Mouse (Mus musculus) embryonic facial prominence, embryonic 14.5 days (tissue): ENCODE data around the gene Asap3. TPM values are rescaled to one million over a fixed set of nuclear protein-coding genes. Genes with fewer than 3 reads are reported as not detected.

ENCODE experiments used
- polyA plus RNA-seq: library from polyadenylated mRNA; unstranded; fragments of >200 nt; fragmentation: Nextera tagmentation; extraction: Ambion mirVana; gene quantifications from 2 replicates; pipeline ENCODE4 v1.2.1, GENCODE M21; 2014

The Asap3 gene
- polyA plus RNA-seq, 1 experiment from 2014 or later = 8.1 TPM

Other genes starting within 250 kb of the Asap3 start
- 50.5 and 56.1 TPM in 2 replicates for gene Gale, start 242.6 kb upstream of the Asap3 start, polyA plus RNA-seq
- 87.6 and 97.8 TPM in 2 replicates for gene Lypla2, start 233.7 kb upstream of the Asap3 start, polyA plus RNA-seq
- 48.3 and 51.4 TPM in 2 replicates for gene Pithd1, start 219.1 kb upstream of the Asap3 start, polyA plus RNA-seq
- gene Eloa, start 184.6 kb upstream of the Asap3 start, polyA plus RNA-seq = 47.2 and 48.0 TPM in 2 replicates
- gene Rpl11, start 152.9 kb upstream of the Asap3 start, polyA plus RNA-seq = 528 and 551 TPM in 2 replicates
- 404 and 407 TPM in 2 replicates for gene Id3, start 62.9 kb upstream of the Asap3 start, polyA plus RNA-seq
- gene E2f2, start 34.0 kb upstream of the Asap3 start, polyA plus RNA-seq = 7.9 and 10.1 TPM in 2 replicates
- gene Tcea3, start 41.4 kb downstream of the Asap3 start, polyA plus RNA-seq = 25.4 and 27.2 TPM in 2 replicates
- 24.2 and 27.3 TPM in 2 replicates for gene Zfp46, start 78.3 kb downstream of the Asap3 start, polyA plus RNA-seq
- 126 and 157 TPM in 2 replicates for gene Hnrnpr, start 104.6 kb downstream of the Asap3 start, polyA plus RNA-seq
- 1.2 and 1.4 TPM in 2 replicates for gene Htr1d, start 217.2 kb downstream of the Asap3 start, polyA plus RNA-seq